In the genomic region with DNA sequence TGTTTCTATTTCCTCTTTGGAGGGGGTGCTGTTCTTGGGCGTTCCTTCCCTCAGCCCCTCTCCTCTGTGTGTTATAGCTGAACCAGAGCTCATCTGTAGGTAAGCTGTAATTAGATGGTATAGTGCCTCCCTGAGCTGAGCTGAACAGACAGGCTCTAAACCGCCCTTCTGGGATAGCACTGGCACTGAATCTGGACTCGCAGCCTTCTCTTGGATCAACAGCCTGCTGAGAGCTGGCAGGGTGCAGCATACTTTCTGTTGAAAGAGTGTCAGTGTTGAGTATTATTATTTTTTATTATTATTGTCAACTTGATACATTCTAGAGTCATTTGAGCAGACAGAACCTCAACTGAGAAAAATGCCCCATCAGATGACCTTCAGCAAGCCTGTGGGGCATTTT, we compare ENCODE assay signal across 23 mouse cellular contexts.
"Had no signal": no experiment of that assay in that cellular context is flagged by ENCODE, and none has a peak within 500 bp of the region (broad histone marks: within the 10 kb centered on the region; RNA-seq: fewer than 3 reads in every experiment).

No protein-coding gene starts in this region.

- H3K27ac ChIP-seq: kidney, postnatal 0 days; left cerebral cortex, adult 2 months; limb, embryonic 10.5 days; limb, embryonic 13.5 days; liver, embryonic 12.5 days; liver, embryonic 15.5 days; lung, embryonic 15.5 days; midbrain, embryonic 10.5 days; midbrain, embryonic 13.5 days; neural tube, embryonic 13.5 days; stomach, embryonic 15.5 days had no signal

- H3K4me1 ChIP-seq: liver, embryonic 12.5 days; liver, embryonic 15.5 days; megakaryocyte, embryonic 14.5 days had no signal

- H3K9me3 ChIP-seq: limb, embryonic 10.5 days; limb, embryonic 13.5 days; liver, embryonic 12.5 days; liver, embryonic 15.5 days; lung, embryonic 15.5 days; midbrain, embryonic 10.5 days; midbrain, embryonic 13.5 days; neural tube, embryonic 13.5 days; stomach, embryonic 15.5 days had no signal

- H3K36me3 ChIP-seq: limb, embryonic 13.5 days; liver, embryonic 12.5 days; liver, embryonic 15.5 days; lung, embryonic 15.5 days; midbrain, embryonic 10.5 days; midbrain, embryonic 13.5 days; stomach, embryonic 15.5 days had no signal

- H3K27me3 ChIP-seq: limb, embryonic 13.5 days; liver, embryonic 12.5 days; liver, embryonic 15.5 days; lung, embryonic 15.5 days; megakaryocyte, embryonic 14.5 days; midbrain, embryonic 13.5 days; neural tube, embryonic 13.5 days; stomach, embryonic 15.5 days had no signal

- DNase-seq: kidney, adult 2 months; kidney, postnatal 25 days; liver; lung, adult 18-20 months; lung, postnatal 10 days; lung, postnatal 36 days; retina, postnatal 1 day; right cerebral cortex, postnatal 25 days; spleen, adult 18-20 months; thymus, postnatal 25 days had no signal

- H3K4me3 ChIP-seq: left cerebral cortex, adult 2 months; limb, embryonic 10.5 days; limb, embryonic 13.5 days; liver, embryonic 12.5 days; liver, embryonic 15.5 days; lung, embryonic 15.5 days; megakaryocyte, embryonic 14.5 days; midbrain, embryonic 10.5 days; midbrain, embryonic 13.5 days; myocyte; neural tube, embryonic 13.5 days; stomach, embryonic 15.5 days had no signal
